Mouse (Mus musculus) monocyte, adult 5-6 weeks (primary cell): Measurements from ENCODE around the gene Plek. TPM values are rescaled to one million over a fixed set of nuclear protein-coding genes. Genes with fewer than 3 reads are reported as not detected.

Source experiments
- ATAC-seq: fragments of 153-309, 156-312 bp; replicated peaks from 2 replicates; pipeline ENCODE4 v1.8.0; 2017; ENCODE audit warnings: mild to moderate bottlenecking; ENCODE audit not compliant: low TSS enrichment, insufficient number of reproducible peaks, severe bottlenecking, poor library complexity, low FRiP score
- total RNA-seq: library from RNA; stranded (forward); fragments of 200-1000, 200-491, 200-594 nt; gene quantifications from 3 replicates; pipeline ENCODE4 v1.2.3, GENCODE M21; 2017

The Plek gene
- total RNA-seq, 1 experiment from 2014 or later: 760 TPM

DNA sequence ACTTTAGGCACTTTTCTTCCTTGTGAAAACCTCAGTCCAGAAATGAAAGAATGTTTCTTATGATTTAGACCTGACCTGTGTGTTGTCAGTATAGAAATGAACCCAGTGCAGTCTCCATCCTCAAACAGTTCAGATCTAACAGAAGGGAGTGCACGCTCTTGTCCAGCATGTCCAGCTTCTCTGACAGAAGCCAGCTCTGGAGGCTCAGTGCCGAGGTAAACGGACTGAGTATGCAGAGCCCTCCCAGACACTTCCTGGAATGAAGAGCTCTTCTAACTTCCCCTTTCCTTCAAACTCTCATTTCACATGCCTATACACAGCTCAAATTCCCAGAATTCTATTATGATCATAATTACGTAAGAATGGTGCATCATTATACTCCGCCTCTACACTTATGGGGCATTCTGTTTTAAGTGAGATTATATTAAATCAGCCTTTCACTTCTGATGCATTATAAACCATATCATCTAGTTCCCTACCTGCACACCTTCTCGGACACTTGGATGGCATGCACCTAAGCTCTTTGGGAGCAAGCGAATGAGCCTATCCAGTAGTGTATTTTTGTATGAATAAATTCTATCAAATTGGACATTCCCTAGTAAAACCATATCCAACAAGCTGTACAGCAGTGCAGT, 49.3 kb downstream of the Plek start:
- peak; percentile 14; the same call in 1 of the 2 replicates for ATAC-seq

GRCm38 (mm10) chr11:17000353-17001334, 51.5 kb downstream of the Plek start:
- no peak; the same call in 1 of the 2 replicates for ATAC-seq

GRCm38 (mm10) chr11:16999933-17000332, 52.2 kb downstream of the Plek start:
- ATAC-seq: no peak

DNA sequence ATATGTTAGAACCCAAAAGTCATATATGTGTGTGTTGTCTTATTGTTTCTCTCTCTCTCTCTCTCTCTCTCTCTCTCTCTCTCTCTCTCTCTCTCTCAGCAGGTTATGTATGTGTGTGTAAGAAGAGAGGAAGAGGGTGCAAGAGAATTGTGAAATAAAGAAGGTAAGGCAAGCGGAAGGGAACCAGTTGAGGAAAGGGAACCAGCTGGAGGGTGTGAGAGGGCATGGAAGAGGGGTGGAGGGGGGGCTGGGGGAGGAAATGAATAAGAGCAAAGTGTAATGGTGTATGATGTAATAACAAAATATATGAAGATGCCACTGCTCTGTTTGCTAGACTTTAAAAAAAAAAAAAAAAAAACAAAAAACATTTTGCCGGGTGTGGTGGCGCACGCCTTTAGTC, 52.8 kb downstream of the Plek start:
- peak; percentile 52 for ATAC-seq

DNA sequence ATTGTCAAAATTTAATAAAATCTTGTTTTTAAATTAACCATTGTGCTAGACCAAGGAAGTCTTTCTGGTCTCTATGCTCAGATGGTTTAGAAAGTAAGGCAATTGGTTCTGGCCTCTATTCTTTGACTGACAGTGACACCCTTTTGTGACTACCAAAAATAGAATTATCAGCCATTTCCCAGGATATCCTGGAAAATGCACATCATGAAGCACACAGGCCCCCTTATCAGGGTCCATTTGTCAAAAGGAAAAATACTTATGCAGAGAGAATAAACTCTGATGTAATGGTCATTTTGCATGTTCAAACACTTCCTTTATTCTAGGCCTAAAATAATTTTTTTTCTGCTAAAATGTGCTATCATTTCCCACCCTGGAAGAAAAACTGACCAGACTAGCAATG, 54.7 kb downstream of the Plek start:
- ATAC-seq: no peak

GRCm38 (mm10) chr11:16996818-16997217, 55.4 kb downstream of the Plek start:
- peak; percentile 18; the same call in 1 of the 2 replicates for ATAC-seq

GRCm38 (mm10) chr11:16992880-16993279, 59.3 kb downstream of the Plek start:
- no peak for ATAC-seq

GRCm38 (mm10) chr11:16989885-16990284, 62.3 kb downstream of the Plek start:
- ATAC-seq: no peak

DNA sequence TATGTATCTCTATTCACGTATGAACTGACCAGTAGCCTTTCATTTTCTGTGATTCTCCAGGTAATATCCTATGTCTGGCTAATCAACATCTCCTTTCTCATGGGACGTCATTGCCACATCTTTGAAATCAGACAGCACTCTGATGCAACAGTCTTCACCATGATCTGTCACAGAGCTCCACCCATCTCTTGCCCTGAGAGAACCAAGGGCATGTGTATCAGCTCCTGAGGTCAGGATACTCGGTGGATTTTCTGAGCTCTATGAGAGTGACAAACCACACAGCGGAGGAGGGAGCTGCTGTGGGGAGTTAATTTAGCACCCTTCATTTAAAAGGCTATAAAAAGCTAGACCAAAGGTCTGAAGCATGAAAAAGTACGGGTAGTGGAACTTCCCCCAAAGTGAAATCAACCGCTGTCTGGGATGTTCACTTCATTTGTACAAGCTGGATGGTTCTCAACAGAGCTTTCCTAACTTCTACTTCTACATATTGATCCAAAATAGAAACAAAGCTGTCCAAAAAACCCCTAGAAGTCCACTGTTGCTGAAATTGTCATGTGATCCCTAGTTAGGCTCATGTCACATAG, 64.3 kb downstream of the Plek start:
- peak; percentile 86 for ATAC-seq

DNA sequence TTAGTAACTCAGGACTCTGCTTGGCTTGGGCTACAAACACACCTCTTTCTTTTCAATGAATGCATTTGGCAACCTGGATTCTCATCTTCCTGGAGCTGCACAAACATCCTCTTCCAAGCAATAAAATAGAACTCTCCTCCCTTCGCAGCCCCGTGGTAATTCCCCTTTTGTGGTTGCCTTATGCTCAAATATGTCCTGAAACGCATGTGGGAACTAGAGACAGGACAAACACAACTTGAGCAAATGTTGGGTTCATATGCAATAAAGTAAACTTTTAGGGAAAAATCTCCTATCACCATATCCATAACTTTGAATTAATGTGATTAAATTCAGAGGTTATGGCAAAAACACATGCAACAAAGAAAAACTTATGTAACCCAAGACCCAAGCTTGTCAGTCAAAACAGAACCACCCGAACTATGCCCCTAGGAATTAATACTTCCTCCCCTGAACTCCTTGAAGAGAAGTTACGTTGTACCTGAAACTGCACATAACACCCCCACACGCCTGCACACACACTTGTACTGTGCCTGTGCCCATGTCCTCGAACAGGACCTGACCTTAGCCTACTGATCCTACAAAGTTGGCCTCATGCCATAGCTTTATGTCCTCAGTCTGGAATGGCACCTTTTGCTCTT, 65.5 kb downstream of the Plek start:
- no peak for ATAC-seq

DNA sequence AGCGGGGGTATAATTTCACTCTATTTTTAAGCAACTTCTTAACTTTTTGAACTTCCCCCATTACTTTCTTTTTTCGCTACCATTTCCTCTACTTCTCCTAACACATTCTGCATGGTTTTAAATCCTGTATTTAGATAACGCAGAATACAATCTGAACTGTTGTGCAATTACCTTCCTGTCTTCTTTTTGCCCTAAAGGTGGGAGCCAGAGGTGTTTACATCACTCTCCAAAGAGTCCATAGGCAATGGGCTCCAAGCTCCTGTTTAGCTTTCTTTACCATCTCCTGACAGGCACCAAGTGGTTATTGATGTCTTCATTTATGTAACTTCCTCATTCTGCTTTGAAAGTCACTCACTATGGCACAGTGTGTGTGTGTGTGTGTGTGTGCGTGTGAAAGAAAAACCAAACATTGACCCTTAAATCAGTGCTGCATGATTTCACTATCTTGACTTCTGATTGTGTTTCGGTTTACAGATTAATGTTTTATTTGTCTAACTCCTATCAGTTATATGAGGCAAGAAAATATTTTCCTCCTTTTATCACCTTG, 73.9 kb downstream of the Plek start:
- peak; percentile 71 for ATAC-seq

DNA sequence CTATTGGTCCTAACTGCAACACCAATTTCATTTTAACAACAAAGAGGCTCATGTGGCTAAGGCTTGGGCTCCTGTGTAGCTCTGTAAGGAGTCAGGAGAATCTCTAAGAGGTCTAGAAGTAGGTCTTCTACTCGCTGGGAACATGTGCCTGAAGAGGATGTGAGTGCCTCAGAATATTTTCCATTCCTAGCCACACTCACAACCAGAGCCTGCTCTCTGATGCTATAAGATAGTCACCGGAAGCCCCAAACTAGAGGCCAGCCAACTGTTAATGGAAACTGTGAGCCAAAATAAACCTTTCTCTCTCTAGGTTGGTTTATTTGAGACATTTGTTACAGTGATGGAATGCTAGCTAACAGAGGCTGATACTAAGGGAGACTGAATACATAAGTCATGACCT, 74.6 kb downstream of the Plek start:
- ATAC-seq: peak; percentile 30; the same call in 1 of the 2 replicates

DNA sequence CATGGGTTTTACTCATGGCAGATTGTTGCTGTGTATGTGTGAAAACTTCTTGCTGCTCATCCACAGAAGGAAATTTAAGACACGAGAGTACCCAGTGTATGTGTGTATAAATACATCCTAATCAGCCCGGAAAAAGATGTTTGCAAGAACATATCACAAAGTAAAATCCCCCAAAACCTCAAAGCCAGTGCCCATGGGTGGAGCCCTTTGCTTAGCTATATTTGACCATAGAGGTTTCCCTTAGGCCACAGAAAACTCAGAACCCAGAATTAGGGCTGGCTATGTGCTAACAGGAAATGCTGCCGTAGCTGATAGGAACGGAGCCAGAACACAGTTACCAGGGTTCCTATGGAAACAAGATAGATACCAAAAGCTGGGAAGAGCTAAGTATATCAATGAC, 75.2 kb downstream of the Plek start:
- 0 out of 2 replicates have a peak, but pooled peaks have one; percentile 19 for ATAC-seq

- ATAC-seq: no peak
Observed at GRCm38 (mm10) chr11:16973086-16973485, 79.1 kb downstream of the Plek start.

DNA sequence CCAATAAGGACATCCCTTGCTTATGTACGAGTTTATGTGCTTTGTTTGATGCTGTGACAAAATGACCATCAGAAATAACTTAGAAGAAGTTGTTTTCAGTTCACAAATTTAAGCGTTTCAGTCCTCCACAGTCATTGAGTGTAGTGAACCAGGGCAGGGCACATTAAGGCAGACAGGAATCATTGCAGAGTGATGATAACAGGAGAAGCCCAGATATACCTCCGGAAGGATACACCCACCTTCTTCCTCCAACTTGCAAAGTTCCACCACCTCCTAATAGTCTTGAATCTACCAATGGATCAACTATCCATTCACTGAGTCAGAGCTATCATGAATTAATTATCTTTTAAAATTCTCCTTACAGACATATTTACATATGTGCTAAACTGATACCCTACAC, 80.2 kb downstream of the Plek start:
- ATAC-seq: no peak

GRCm38 (mm10) chr11:16969650-16970049, 82.5 kb downstream of the Plek start:
- peak; percentile 36; the same call in 1 of the 2 replicates for ATAC-seq

DNA sequence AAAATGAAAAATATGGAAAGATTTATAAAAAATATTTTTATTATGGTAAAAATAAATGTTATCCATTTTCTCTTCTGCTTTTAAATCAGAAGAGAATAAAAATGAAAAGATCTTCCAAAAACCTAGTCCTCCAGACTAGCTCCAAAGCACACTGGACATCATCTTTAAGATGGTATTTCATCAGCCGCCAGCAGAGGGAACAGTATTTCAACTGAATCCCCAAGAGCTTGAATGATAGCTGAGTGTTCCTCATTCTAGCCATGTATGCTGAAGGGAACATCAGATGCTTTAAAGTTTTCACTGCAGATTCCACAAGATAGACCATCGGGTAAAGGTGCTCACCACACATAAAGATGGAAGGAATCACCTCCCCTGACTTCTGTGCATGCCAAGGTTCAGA, 84.4 kb downstream of the Plek start:
- peak; percentile 59; the same call in 1 of the 2 replicates for ATAC-seq

- no peak for ATAC-seq
Observed at GRCm38 (mm10) chr11:16958520-16958919, 93.7 kb downstream of the Plek start.

GRCm38 (mm10) chr11:16957030-16957429, 95.2 kb downstream of the Plek start:
- ATAC-seq: no peak
